Mouse (Mus musculus) embryonic fibroblast, embryonic 13.5 days (primary cell): ENCODE measurements around the gene Spns3.

ENCODE experiments used
- CTCF ChIP-seq: IDR thresholded peaks from 2 replicates; pipeline ENCODE4 v1.5.1; 2011; ENCODE audit warnings: mild to moderate bottlenecking, control low read depth, low read length, moderate library complexity, borderline replicate concordance; ENCODE audit not compliant: insufficient read depth
- POLR2A ChIP-seq: IDR thresholded peaks from 2 replicates; pipeline ENCODE4 v1.6.1; 2011; ENCODE audit warnings: low read depth, mild to moderate bottlenecking, control low read depth, low read length, moderate library complexity

GRCm38 (mm10) chr11:72468525-72468924 is 81.8 kb downstream of the Spns3 start:
- no peak for TF ChIP-seq CTCF
- TF ChIP-seq POLR2A: no peak
